Mouse (Mus musculus): Measurements from ENCODE around the gene 1700012B09Rik. TPM values are rescaled to one million over a fixed set of nuclear protein-coding genes. Genes with fewer than 3 reads are reported as not detected.

Gene 1700012B09Rik
- polyA plus RNA-seq, 1 experiment from 2014 or later = not detected

- H3K9ac ChIP-seq (ENCODE audit: low read length) = no peak overlapping the region
- H3K36me3 ChIP-seq (ENCODE audit: control insufficient read depth, insufficient read depth, low read length) = no peaks in the 10 kb centered on the region
- no peak overlapping the region for H3K4me3 ChIP-seq (ENCODE audit: low read depth, low read length)
- H3K4me1 ChIP-seq (ENCODE audit: control insufficient read depth, insufficient read depth, low read length) = no peaks in the 10 kb centered on the region
- H3K27ac ChIP-seq (replicated peaks; ENCODE audit: low read depth, low read length) = no peak overlapping the region
- H3K4me2 ChIP-seq (ENCODE audit: low read depth, severe bottlenecking) = no peak overlapping the region
- no peaks in the 10 kb centered on the region for H3K9me3 ChIP-seq (ENCODE audit: control insufficient read depth, low read length)
- H3K27me3 ChIP-seq (ENCODE audit: control insufficient read depth, insufficient read depth, low read length) = no peaks in the 10 kb centered on the region
- DNase-seq (ENCODE audit: low spot score) (no peak), ATAC-seq (ENCODE audit: insufficient number of reproducible peaks, low FRiP score, low TSS enrichment, low read depth) (no peak)
- WGBS = 79% methylated on average over 5 of the region's 5 CpGs
These were observed 45.9 kb downstream of the 1700012B09Rik start for GRCm38 (mm10) chr9:14724755-14725420.

- Histone ChIP-seq H3K36me3 (ENCODE audit: control insufficient read depth, insufficient read depth, low read length) (no peaks in the 10 kb centered on the region), H3K9me3 (ENCODE audit: control insufficient read depth, low read length) (no peaks in the 10 kb centered on the region), H3K27me3 (ENCODE audit: control insufficient read depth, insufficient read depth, low read length) (no peaks in the 10 kb centered on the region), H3K9ac (ENCODE audit: low read length) (no peak overlapping the region), H3K4me1 (ENCODE audit: control insufficient read depth, insufficient read depth, low read length) (no peaks in the 10 kb centered on the region), H3K27ac (replicated peaks; ENCODE audit: low read depth, low read length) (no peak overlapping the region), H3K4me3 (ENCODE audit: low read depth, low read length) (no peak overlapping the region), H3K4me2 (ENCODE audit: low read depth, severe bottlenecking) (no peak overlapping the region)
- DNase-seq (ENCODE audit: low spot score) = no peak
- WGBS = 86% methylated on average over 5 of the region's 5 CpGs
- ATAC-seq (ENCODE audit: insufficient number of reproducible peaks, low FRiP score, low TSS enrichment, low read depth) = no peak
These were observed 49.2 kb downstream of the 1700012B09Rik start for GRCm38 (mm10) chr9:14721610-14722009.

- Histone ChIP-seq H3K9ac (ENCODE audit: low read length) (no peak overlapping the region), H3K9me3 (ENCODE audit: control insufficient read depth, low read length) (no peaks in the 10 kb centered on the region), H3K4me3 (ENCODE audit: low read depth, low read length) (no peak overlapping the region), H3K36me3 (ENCODE audit: control insufficient read depth, insufficient read depth, low read length) (no peaks in the 10 kb centered on the region), H3K4me2 (ENCODE audit: low read depth, severe bottlenecking) (no peak overlapping the region), H3K27ac (replicated peaks; ENCODE audit: low read depth, low read length) (no peak overlapping the region), H3K27me3 (ENCODE audit: control insufficient read depth, insufficient read depth, low read length) (no peaks in the 10 kb centered on the region), H3K4me1 (ENCODE audit: control insufficient read depth, insufficient read depth, low read length) (no peaks in the 10 kb centered on the region)
- WGBS = 42% methylated on average over 2 of the region's 2 CpGs
- DNase-seq (ENCODE audit: low spot score) (no peak), ATAC-seq (ENCODE audit: insufficient number of reproducible peaks, low FRiP score, low TSS enrichment, low read depth) (no peak)
These were observed 50.4 kb downstream of the 1700012B09Rik start for GRCm38 (mm10) chr9:14720384-14720783.

- Histone ChIP-seq H3K9ac (ENCODE audit: low read length) (no peak overlapping the region), H3K4me1 (ENCODE audit: control insufficient read depth, insufficient read depth, low read length) (no peaks in the 10 kb centered on the region), H3K4me3 (ENCODE audit: low read depth, low read length) (no peak overlapping the region), H3K27ac (replicated peaks; ENCODE audit: low read depth, low read length) (no peak overlapping the region), H3K27me3 (ENCODE audit: control insufficient read depth, insufficient read depth, low read length) (no peaks in the 10 kb centered on the region), H3K9me3 (ENCODE audit: control insufficient read depth, low read length) (no peaks in the 10 kb centered on the region), H3K4me2 (ENCODE audit: low read depth, severe bottlenecking) (no peak overlapping the region), H3K36me3 (ENCODE audit: control insufficient read depth, insufficient read depth, low read length) (no peaks in the 10 kb centered on the region)
- DNase-seq (ENCODE audit: low spot score) (no peak), ATAC-seq (ENCODE audit: insufficient number of reproducible peaks, low FRiP score, low TSS enrichment, low read depth) (no peak)
These were observed 52.5 kb downstream of the 1700012B09Rik start for GRCm38 (mm10) chr9:14718332-14718691.

GRCm38 (mm10) chr9:14717689-14718331 is 53.0 kb downstream of the 1700012B09Rik start:
- no peak overlapping the region for H3K9ac ChIP-seq (ENCODE audit: low read length)
- WGBS = 76% methylated on average over 14 of the region's 14 CpGs
- DNase-seq (ENCODE audit: low spot score) (no peak), ATAC-seq (ENCODE audit: insufficient number of reproducible peaks, low FRiP score, low TSS enrichment, low read depth) (no peak)
- H3K36me3 ChIP-seq (ENCODE audit: control insufficient read depth, insufficient read depth, low read length) = no peaks in the 10 kb centered on the region
- no peak overlapping the region for H3K27ac ChIP-seq (replicated peaks; ENCODE audit: low read depth, low read length)
- H3K4me3 ChIP-seq (ENCODE audit: low read depth, low read length) = no peak overlapping the region
- no peaks in the 10 kb centered on the region for H3K27me3 ChIP-seq (ENCODE audit: control insufficient read depth, insufficient read depth, low read length)
- no peak overlapping the region for H3K4me2 ChIP-seq (ENCODE audit: low read depth, severe bottlenecking)
- no peaks in the 10 kb centered on the region for H3K9me3 ChIP-seq (ENCODE audit: control insufficient read depth, low read length)
- H3K4me1 ChIP-seq (ENCODE audit: control insufficient read depth, insufficient read depth, low read length) = no peaks in the 10 kb centered on the region

- Histone ChIP-seq H3K36me3 (ENCODE audit: control insufficient read depth, insufficient read depth, low read length) (no peaks in the 10 kb centered on the region), H3K4me3 (ENCODE audit: low read depth, low read length) (no peak overlapping the region), H3K4me1 (ENCODE audit: control insufficient read depth, insufficient read depth, low read length) (no peaks in the 10 kb centered on the region), H3K27me3 (ENCODE audit: control insufficient read depth, insufficient read depth, low read length) (no peaks in the 10 kb centered on the region), H3K4me2 (ENCODE audit: low read depth, severe bottlenecking) (no peak overlapping the region), H3K27ac (replicated peaks; ENCODE audit: low read depth, low read length) (no peak overlapping the region), H3K9me3 (ENCODE audit: control insufficient read depth, low read length) (no peaks in the 10 kb centered on the region), H3K9ac (ENCODE audit: low read length) (no peak overlapping the region)
- 84% methylated on average over 15 of the region's 15 CpGs for WGBS
- DNase-seq (ENCODE audit: low spot score) (no peak), ATAC-seq (ENCODE audit: insufficient number of reproducible peaks, low FRiP score, low TSS enrichment, low read depth) (no peak)
These were observed 55.6 kb downstream of the 1700012B09Rik start for GRCm38 (mm10) chr9:14715258-14715657.

- no peak for DNase-seq (ENCODE audit: low spot score)
- Histone ChIP-seq H3K27ac (replicated peaks; ENCODE audit: low read depth, low read length) (no peak overlapping the region), H3K4me3 (ENCODE audit: low read depth, low read length) (no peak overlapping the region), H3K36me3 (ENCODE audit: control insufficient read depth, insufficient read depth, low read length) (no peaks in the 10 kb centered on the region), H3K9me3 (ENCODE audit: control insufficient read depth, low read length) (no peaks in the 10 kb centered on the region), H3K4me2 (ENCODE audit: low read depth, severe bottlenecking) (no peak overlapping the region), H3K27me3 (ENCODE audit: control insufficient read depth, insufficient read depth, low read length) (no peaks in the 10 kb centered on the region), H3K4me1 (ENCODE audit: control insufficient read depth, insufficient read depth, low read length) (no peaks in the 10 kb centered on the region), H3K9ac (ENCODE audit: low read length) (no peak overlapping the region)
- no peak for ATAC-seq (ENCODE audit: insufficient number of reproducible peaks, low FRiP score, low TSS enrichment, low read depth)
- 85% methylated on average over 3 of the region's 3 CpGs for WGBS
These were observed 59.9 kb downstream of the 1700012B09Rik start for GRCm38 (mm10) chr9:14710910-14711309.
